Mouse (Mus musculus) c-Kit-negative CD71-positive TER-119-positive erythroid progenitor cells, embryonic 14.5 days (primary cell): ENCODE measurements around the gene Anks6.

Experiments used
- DNase-seq: peaks from one replicate; pipeline ENCODE4 v3.0.0-alpha.2; 2013; ENCODE audit warnings: low read depth, low spot score

Anks6 gene

GRCm38 (mm10) chr4:46990281-46991015 is 66.8 kb downstream of the Anks6 start:
- DNase-seq = no peak

- no peak for DNase-seq
Measured at GRCm38 (mm10) chr4:46989842-46990241, 67.4 kb downstream of the Anks6 start.

- no peak for DNase-seq
Measured at GRCm38 (mm10) chr4:46988824-46989223, 68.4 kb downstream of the Anks6 start.

- DNase-seq = no peak
Measured at GRCm38 (mm10) chr4:46988257-46988656, 69.0 kb downstream of the Anks6 start.

- DNase-seq = no peak
Measured at GRCm38 (mm10) chr4:46987809-46988208, 69.4 kb downstream of the Anks6 start.

GRCm38 (mm10) chr4:46986054-46986453 is 71.2 kb downstream of the Anks6 start:
- DNase-seq = no peak

GRCm38 (mm10) chr4:46982912-46983311 is 74.3 kb downstream of the Anks6 start:
- no peak for DNase-seq

GRCm38 (mm10) chr4:46982094-46982493 is 75.1 kb downstream of the Anks6 start:
- DNase-seq = no peak

- no peak for DNase-seq
Measured at GRCm38 (mm10) chr4:46978371-46978770, 78.9 kb downstream of the Anks6 start.

GRCm38 (mm10) chr4:46977161-46977560 is 80.1 kb downstream of the Anks6 start:
- no peak for DNase-seq

- DNase-seq = no peak
Measured at GRCm38 (mm10) chr4:46976671-46977071, 80.6 kb downstream of the Anks6 start.

GRCm38 (mm10) chr4:46973322-46973721 is 83.9 kb downstream of the Anks6 start:
- DNase-seq = no peak

GRCm38 (mm10) chr4:46967981-46968380 is 89.2 kb downstream of the Anks6 start:
- DNase-seq = no peak

GRCm38 (mm10) chr4:46966551-46966950 is 90.7 kb downstream of the Anks6 start:
- no peak for DNase-seq
